Mouse (Mus musculus): ENCODE results near the gene Capn13. TPM values are rescaled to one million over a fixed set of nuclear protein-coding genes. Genes with fewer than 3 reads are reported as not detected.

Capn13 gene
- polyA plus RNA-seq, 1 experiment from 2014 or later = 1.4 TPM

DNA sequence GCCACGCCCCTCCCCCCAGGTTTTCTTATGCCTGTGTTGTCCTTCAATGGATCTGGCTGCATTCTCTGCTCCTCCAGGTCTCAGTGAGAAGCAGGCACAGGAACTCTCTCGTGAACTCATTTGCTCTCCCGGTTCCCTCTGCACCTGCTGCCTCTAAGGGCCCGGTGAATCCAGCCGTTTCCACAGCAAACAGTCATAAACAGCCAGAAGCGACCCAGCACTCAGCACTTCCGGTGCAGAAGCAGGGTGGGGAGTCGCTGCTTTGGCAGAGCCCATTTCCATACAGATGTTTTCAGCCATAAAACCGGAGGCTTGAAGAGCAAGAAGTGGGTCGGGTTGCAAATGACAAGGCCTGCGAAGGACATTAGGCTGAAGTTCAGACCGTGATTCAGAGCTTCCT lies 142.0 kb downstream of the Capn13 start:
- H3K27me3 ChIP-seq (replicated peaks; ENCODE audit: control insufficient read depth, insufficient read depth, low read length) = no peaks in the 10 kb centered on the region
- WGBS = 17% methylated on average over 12 of the region's 12 CpGs
- H3K27ac ChIP-seq (ENCODE audit: low read depth) = no peak overlapping the region
- H3K36me3 ChIP-seq (ENCODE audit: control insufficient read depth, insufficient read depth, low read length) = no peaks in the 10 kb centered on the region
- H3K9me3 ChIP-seq (ENCODE audit: control insufficient read depth, low read length) = no peaks in the 10 kb centered on the region
- 0 out of 2 replicates have a peak overlapping the region, but pooled peaks have one; percentile 10 for H3K9ac ChIP-seq (ENCODE audit: low read length)
- no peaks in the 10 kb centered on the region for H3K4me1 ChIP-seq (replicated peaks; ENCODE audit: control insufficient read depth, insufficient read depth, low read length)
- H3K4me2 ChIP-seq (ENCODE audit: low read length) = peak overlapping the region; percentile 14; the same call in 1 of the 2 replicates
- DNase-seq (ENCODE audit: low spot score) (peak; percentile 59), ATAC-seq (replicated peaks; ENCODE audit: low FRiP score, low TSS enrichment, low read depth) (peak; percentile 67)
- H3K4me3 ChIP-seq (ENCODE audit: low read depth, low read length) = no peak overlapping the region
